Comparison of ENCODE assay signal across 18 mouse cellular contexts in the genomic region with DNA sequence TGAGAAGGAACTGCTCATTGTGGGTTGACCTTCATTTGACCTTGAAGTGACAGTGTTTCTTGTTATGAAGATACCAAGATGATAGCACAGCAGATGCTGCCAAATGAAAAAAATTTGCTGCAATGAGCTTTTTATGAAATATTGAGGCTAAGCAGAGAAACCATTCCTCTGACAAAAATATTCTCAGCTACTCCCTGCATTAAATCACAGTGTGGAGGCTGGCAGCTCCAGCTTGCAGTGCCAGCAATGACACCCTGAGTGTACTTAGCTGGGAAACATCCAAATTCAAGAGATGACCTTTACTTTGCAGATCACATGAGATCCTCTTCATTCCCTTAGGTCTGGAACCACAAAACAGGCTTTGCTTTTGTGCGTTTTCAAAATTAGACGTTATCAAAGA.
DNase-seq lines count a peak whose midpoint lies in the region; ATAC-seq and TF ChIP-seq lines count a peak whose summit lies in the region.
"Had no signal": no experiment of that assay in that cellular context is flagged by ENCODE, and none has a peak within 500 bp of the region (broad histone marks: within the 10 kb centered on the region; RNA-seq: fewer than 3 reads in every experiment).

No protein-coding gene starts in this region.

- TF ChIP-seq CTCF in forebrain, postnatal 0 days (IDR thresholded peaks at IDR 0.05; ENCODE audit: low read depth) = no peak
- TF ChIP-seq CTCF in olfactory bulb, adult 2 months (IDR thresholded peaks at IDR 0.05; ENCODE audit: insufficient read depth, low read depth, low read length) = no peak
- TF ChIP-seq CTCF in intestine, postnatal 0 days (IDR thresholded peaks at IDR 0.05; ENCODE audit: low read depth) = no peak

- intact Hi-C loops in left cerebral cortex, postnatal 4 days (cut with DNase I) = no loop called here

- TF ChIP-seq POLR2A in olfactory bulb, adult 2 months (IDR thresholded peaks at IDR 0.05; ENCODE audit: insufficient read depth, low read depth, low read length) = no peak

- DNase-seq in forebrain, postnatal 0 days = peak; percentile 13
- peak; percentile 60 for DNase-seq in left cerebral cortex, adult 11 months (ENCODE audit: low spot score)
- DNase-seq in left cerebral cortex, postnatal 4 days = no peak
- DNase-seq in brain, adult 2 months (ENCODE audit: low read depth, low spot score) = peak; percentile 86
- no peak for DNase-seq in liver
- DNase-seq: cerebellum, adult 18-20 months; gastrocnemius, postnatal 10 days; heart, adult 2 months; thymus, postnatal 25 days had no signal

- no peak overlapping the region for H3K4me3 ChIP-seq in forebrain, postnatal 0 days (ENCODE audit: low read depth, low read length)
- no peak overlapping the region for H3K4me3 ChIP-seq in forebrain, embryonic 15.5 days
- no peak overlapping the region for H3K4me3 ChIP-seq in olfactory bulb, adult 2 months (ENCODE audit: insufficient read depth, low read depth, low read length)
- no peak overlapping the region for H3K4me3 ChIP-seq in intestine, postnatal 0 days (ENCODE audit: low read depth, low read length)
- H3K4me3 ChIP-seq: forebrain, embryonic 10.5 days; heart, adult 2 months; intestine, embryonic 15.5 days; midbrain, embryonic 13.5 days had no signal

- H3K27me3 ChIP-seq in forebrain, postnatal 0 days (ENCODE audit: insufficient read depth, low read length) = no peaks in the 10 kb centered on the region
- H3K27me3 ChIP-seq in forebrain, embryonic 15.5 days = no peaks in the 10 kb centered on the region
- no peaks in the 10 kb centered on the region for H3K27me3 ChIP-seq in intestine, postnatal 0 days (replicated peaks; ENCODE audit: control insufficient read depth, insufficient read depth, low read length)
- H3K27me3 ChIP-seq: intestine, embryonic 15.5 days; midbrain, embryonic 13.5 days had no signal

- no peaks in the 10 kb centered on the region for H3K9me3 ChIP-seq in forebrain, postnatal 0 days (ENCODE audit: low read length)
- no peaks in the 10 kb centered on the region for H3K9me3 ChIP-seq in forebrain, embryonic 15.5 days
- no peaks in the 10 kb centered on the region for H3K9me3 ChIP-seq in intestine, postnatal 0 days (ENCODE audit: control insufficient read depth)
- H3K9me3 ChIP-seq: forebrain, embryonic 10.5 days; intestine, embryonic 15.5 days; midbrain, embryonic 13.5 days had no signal

- ATAC-seq in forebrain, postnatal 0 days = peak; percentile 42
- ATAC-seq in forebrain, embryonic 15.5 days (replicated peaks) = no peak
- ATAC-seq in intestine, postnatal 0 days = no peak
- ATAC-seq: activated CD4-positive, CD25-positive, alpha-beta regulatory T cell, adult 4 months; intestine, embryonic 15.5 days had no signal

- H3K36me3 ChIP-seq in forebrain, postnatal 0 days (ENCODE audit: insufficient read depth) = no peaks in the 10 kb centered on the region
- H3K36me3 ChIP-seq in forebrain, embryonic 15.5 days = no peaks in the 10 kb centered on the region
- H3K36me3 ChIP-seq in intestine, postnatal 0 days (ENCODE audit: control insufficient read depth, insufficient read depth) = no peaks in the 10 kb centered on the region
- H3K36me3 ChIP-seq: forebrain, embryonic 10.5 days; intestine, embryonic 15.5 days; midbrain, embryonic 13.5 days had no signal

- WGBS in forebrain, postnatal 0 days = 80% methylated on average over 2 of the region's 2 CpGs
- 86% methylated on average over 2 of the region's 2 CpGs for WGBS in forebrain, embryonic 15.5 days
- 32% methylated on average over 2 of the region's 2 CpGs for WGBS in olfactory bulb, adult 2 months
- 78% methylated on average over 2 of the region's 2 CpGs for WGBS in intestine, postnatal 0 days

- H3K9ac ChIP-seq in forebrain, postnatal 0 days = no peak overlapping the region
- H3K9ac ChIP-seq in forebrain, embryonic 15.5 days (replicated peaks) = no peak overlapping the region
- H3K9ac ChIP-seq in intestine, postnatal 0 days (ENCODE audit: low read depth, low read length) = no peak overlapping the region
- H3K9ac ChIP-seq: intestine, embryonic 15.5 days; midbrain, embryonic 13.5 days had no signal

- no peak overlapping the region for H3K4me2 ChIP-seq in forebrain, postnatal 0 days (ENCODE audit: low read depth)
- H3K4me2 ChIP-seq in forebrain, embryonic 15.5 days (replicated peaks) = no peak overlapping the region
- H3K4me2 ChIP-seq in intestine, postnatal 0 days (replicated peaks; ENCODE audit: low read depth) = no peak overlapping the region
- H3K4me2 ChIP-seq: intestine, embryonic 15.5 days; midbrain, embryonic 13.5 days had no signal

- 0 out of 2 replicates have a peak, but pooled peaks cover 13% of the 10 kb centered on the region for H3K4me1 ChIP-seq in forebrain, postnatal 0 days (ENCODE audit: insufficient read depth)
- no peaks in the 10 kb centered on the region for H3K4me1 ChIP-seq in forebrain, embryonic 15.5 days
- H3K4me1 ChIP-seq in olfactory bulb, adult 2 months (ENCODE audit: control insufficient read depth, insufficient read depth, low read length) = peaks cover 5% of the 10 kb centered on the region; the same call in 1 of the 2 replicates
- no peaks in the 10 kb centered on the region for H3K4me1 ChIP-seq in intestine, postnatal 0 days (replicated peaks; ENCODE audit: control insufficient read depth, insufficient read depth, low read length)
- H3K4me1 ChIP-seq: intestine, embryonic 15.5 days had no signal

- no peak overlapping the region for H3K27ac ChIP-seq in forebrain, postnatal 0 days (ENCODE audit: low read depth, low read length)
- H3K27ac ChIP-seq in forebrain, embryonic 15.5 days (replicated peaks) = no peak overlapping the region
- H3K27ac ChIP-seq in olfactory bulb, adult 2 months (ENCODE audit: insufficient read depth, low read depth, low read length) = peak overlapping the region; percentile 68
- no peak overlapping the region for H3K27ac ChIP-seq in intestine, postnatal 0 days (ENCODE audit: low read depth, low read length)
- H3K27ac ChIP-seq: heart, adult 2 months; intestine, embryonic 15.5 days; macrophage; midbrain, embryonic 13.5 days; stomach, postnatal 0 days had no signal

Comparison
In these comparisons a context has a peak if more than half of its experiments do, and no peak if none do; other contexts are left out.
1. DNase-seq: peak in forebrain, postnatal 0 days (single experiment), left cerebral cortex, adult 11 months (single experiment) and brain, adult 2 months (single experiment); none in left cerebral cortex, postnatal 4 days (single experiment) and liver (single experiment).